Mouse (Mus musculus) right cerebral cortex, postnatal 36 days (tissue): ENCODE data around the gene Asap3.

ENCODE experiments used
- DNase-seq, 2 experiments: peaks; one replicate each; pipeline ENCODE4 v3.0.0; 2022; ENCODE audit warnings: low spot score in 2 of 2, mixed read lengths in 1 of 2

Asap3 gene

DNA sequence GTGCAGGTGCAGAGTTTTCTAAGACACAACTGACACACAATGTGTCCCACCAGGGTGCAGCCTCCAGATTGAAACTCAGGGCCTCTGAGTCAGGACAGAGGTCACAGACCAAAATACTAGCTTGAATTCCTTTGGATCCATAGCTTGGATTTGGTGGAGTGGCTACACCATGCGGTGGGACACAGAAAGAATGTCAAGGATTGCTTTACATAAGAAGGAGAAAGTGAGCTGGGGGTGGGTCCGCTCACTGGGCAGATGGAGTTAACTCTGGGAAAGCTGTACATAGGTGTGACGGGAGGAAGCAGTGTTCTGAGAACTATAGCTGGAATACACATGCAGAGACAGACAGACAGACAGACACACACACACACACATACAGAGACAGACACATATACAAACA is 53.8 kb downstream of the Asap3 start:
- DNase-seq: no peak

DNA sequence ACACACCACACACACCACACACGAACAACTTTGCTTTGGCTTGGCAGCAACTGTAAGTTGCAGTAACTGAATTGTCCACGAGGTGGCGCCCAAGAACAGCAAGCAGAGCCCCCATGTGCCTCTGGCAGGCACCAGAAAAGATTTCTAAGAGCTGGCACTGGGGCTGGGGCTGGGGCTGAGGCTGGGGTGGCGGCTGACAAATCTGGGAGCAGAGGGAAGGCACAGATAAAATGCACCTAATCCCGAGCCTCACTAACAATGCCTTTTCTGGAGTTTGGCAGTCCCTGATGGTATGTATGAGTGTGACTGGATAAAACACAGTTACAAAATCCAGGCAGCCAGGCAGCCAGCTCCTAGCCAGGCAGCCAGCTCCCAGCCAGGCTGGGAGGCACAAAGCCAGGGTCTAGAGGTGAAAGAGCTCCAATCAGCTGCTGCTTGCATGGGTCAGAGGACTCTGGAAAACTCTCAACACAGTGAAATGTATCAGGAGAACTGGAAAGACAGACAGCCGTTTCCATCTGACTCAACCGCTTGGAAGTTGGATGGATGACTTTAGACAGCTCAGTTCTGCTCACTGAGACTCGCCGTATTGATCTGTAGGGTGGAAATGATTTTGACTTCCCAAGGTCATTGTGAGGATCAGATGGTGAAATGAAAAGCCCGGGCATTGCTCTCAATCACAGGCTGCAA is 54.5 kb downstream of the Asap3 start:
- peak; percentile 28 to 49 for DNase-seq

DNA sequence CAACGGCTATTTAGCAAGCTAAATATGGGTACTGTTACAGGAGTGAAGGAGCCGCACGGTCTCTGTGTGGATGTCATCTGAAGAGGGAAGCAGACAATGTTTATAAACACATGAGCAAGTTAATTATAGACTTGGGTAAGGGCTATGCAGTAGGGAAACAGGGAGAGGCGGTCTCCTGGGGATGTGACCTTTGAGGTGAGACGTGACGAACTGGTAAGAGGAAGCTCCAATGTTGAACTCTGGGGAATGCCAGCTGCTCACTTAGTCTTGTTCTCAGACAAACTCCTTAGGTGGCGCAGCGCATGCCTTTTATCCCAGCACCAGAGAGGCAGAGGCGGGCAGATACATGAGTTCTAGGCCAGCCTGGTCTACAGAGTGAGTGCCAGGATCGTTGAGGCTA is 55.7 kb downstream of the Asap3 start:
- DNase-seq: no peak

DNA sequence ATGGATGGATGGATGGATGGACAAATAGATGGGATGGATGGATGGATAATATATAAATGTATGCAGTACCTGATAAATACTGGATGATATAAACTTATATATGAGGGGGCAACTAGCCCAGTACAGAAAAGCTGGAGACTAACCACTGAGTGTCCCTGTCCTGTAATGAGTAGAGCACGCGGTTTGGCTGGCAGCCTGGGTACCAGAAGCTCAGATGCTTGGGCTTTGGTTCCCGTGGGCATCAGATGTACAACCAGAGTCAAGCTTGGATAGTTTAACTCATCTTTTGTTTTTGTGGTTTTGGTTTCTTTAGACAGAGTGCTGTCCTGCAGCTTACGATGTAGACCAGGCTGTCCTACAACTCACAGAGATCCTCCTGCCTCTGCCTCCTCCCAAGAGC is 57.4 kb downstream of the Asap3 start:
- no peak for DNase-seq

DNA sequence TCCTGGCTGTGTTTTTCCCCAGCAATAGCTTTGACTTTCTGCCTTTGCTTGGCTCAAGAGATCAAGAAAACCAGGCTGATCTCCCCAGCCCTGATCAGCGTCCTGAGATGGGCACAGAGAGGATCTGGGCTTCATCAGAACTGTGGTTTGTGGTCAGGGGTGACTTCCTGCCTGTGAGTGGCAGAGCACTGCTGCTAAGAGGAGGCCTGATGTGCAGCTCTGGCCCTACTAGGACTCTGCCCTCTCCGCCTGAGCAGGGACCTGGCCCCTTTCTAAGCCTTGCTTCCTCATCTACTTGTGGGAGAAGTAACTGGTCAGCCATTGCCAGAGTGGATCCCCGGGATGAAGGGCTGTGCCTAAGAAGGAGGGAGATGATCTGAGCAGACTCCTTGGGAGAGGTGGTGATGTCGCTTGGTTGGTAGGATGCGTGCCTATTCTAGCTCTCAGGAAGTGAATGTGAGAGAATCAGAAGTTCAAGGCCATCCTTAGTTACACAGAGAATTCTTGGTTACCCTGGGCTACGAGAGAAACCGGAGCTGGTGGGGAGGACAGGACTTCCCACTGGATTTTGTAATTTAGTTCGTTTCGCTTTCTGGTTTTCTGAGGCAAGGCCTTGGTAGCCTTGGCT is 60.7 kb downstream of the Asap3 start:
- DNase-seq: no peak

DNA sequence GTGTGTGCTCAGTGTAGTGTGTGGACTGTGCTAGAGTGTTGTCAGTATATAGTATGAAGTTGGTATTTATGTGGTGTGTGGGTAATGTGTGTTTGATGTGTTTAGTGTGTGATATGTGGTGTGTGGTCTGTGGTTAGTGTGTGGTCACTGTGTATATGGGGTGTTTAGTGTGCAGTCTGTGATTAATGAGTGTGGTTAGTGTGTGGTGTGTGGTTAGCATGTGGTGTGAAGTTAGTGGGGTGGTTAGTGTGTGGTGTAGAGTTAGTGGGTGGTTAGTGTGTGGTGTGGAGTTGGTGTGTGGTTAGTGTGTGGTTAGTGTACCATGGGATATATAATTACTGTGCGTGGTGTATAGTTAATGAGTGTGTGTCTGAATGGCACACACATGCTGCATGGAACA is 62.7 kb downstream of the Asap3 start:
- no peak for DNase-seq

DNA sequence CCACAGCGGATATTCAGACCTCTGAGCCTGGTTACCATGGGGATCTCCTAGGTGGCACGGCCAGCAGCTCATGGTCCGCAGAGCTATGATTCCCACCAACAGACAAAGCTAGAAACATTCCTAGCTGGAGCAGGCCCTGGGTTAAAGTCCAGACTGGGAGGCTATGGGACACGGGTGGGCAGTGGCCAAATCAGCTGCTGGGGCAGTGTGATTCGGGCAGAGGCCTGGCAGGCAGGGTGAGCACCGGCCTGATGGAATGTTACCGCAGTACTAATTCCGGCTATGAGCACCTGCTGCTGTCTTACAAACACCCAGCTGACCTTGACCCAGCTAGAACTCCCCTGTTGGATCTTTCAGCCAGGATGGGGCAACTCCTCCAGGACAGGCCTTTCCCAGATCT is 64.5 kb downstream of the Asap3 start:
- no peak for DNase-seq

DNA sequence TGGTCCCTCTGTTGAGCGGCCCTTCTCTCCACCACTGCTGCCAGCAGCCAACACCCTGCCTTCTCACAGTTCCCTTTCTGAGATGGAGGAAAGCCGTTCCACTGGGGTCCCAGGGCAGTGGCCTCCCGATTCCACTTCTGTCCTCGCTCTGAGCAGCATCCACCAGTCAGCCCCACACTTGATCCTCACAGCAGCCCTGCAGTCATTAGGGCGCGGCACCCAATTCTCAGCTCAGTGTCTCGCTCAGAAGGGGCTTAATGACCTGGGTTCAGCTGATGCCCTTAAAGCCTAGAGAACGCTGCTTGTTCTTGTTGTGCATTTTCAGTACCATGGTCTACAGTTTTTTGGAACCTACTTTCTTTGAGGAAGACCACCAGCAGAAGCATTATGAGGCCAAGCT is 74.9 kb downstream of the Asap3 start:
- DNase-seq: no peak

DNA sequence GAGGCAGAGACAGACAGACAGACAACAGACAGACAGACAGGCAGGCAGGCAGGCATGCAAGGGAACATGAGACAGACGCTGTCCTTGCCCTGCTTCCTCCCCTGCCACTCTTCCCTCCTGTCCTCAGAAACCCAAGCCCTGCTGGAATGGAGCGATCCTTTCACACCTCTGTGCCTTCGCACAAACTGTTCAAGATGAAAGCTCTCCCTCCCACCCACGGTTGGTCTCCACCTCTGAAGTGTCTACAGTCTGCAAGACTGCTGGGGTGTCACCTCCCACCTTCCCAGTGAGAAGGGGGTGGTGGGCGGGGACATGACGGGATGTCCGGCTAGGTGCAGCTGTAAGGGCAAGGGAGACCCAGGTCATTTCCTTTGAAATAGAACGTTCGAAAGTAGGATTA is 75.4 kb downstream of the Asap3 start:
- DNase-seq: peak; percentile 66 to 82

DNA sequence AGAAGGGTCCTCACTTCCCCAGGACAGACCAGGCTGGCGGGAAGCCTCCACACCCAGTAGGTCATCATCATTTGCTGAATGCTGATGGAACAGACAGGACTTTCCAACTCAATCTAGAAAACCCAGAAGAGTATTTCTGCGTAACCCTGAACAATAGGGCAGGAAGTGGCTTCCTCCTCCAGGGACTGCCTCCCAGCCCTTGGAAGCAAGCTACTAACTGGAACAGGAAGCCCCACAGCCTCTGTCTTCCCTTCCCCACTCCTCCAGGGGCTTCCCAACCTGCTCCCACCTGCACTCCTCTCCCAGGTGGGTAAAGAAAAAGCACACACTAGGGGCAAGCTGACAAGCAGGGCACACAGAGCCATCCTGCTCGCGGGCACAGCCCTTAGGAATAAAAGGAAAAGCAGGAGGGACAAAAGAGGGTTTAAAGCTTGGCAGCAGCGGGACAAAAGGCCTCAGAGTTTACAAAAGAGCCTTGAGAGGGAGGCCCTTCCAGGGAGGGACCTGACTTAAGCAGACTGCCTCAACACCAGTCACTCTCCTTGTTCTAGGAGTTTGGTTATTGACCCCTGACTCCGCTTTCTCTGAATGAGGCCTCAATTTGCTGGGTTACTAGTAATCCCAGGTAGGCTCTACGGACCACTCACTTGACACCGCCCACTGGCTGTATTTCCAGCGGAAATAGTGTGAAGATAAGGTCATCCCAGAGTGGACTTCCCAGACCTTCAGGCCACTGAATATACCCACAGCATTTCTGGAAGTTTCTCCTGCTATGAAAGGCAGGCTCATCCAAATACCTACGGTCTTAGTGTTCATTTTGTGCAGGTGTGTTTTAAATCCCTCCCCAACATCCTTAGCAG is 76.7 kb downstream of the Asap3 start:
- no peak for DNase-seq

DNA sequence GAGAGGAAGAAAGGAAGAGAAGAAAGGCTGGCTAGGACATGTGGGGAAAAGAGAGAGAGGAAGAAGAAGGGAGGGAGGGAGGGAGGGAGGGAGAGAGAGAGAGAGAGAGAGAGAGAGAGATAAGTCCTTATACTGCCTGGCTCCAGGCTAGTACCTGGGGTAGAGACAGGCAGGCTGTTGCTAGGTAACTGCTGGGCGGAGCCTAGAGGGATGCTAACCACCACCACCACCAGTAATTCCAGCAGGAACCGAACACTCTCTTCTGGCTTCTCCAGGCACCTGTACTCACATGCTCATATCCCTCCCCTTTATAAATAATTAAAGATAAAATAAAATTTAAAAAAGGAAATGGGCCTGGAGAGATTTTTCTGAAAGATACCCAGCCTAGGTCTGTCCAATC is 77.6 kb downstream of the Asap3 start:
- no peak for DNase-seq

DNA sequence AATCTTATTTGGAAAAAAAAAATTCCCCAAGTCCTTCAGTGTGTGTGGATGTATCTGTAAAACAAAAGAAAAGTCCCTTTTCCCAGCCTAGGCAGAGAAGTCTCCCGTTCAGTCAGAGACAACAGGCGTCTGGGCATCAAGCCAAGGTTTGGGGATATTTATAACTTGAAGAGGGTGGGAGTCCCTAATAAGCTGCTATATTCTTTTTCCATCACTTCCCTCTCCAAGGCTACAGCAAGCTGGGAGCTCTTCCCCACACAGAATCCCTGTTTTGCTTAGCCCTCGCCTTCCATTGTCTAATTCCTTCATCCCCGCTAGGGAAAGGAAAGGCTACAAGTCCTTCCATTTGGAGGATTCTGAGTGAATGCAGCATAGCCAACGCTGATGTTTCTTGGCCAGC is 78.3 kb downstream of the Asap3 start, which contains the start of gene Zfp46:
TSS of gene Zfp46 (plus strand) at position 229 of the 400 bp plus-strand sequence.
- peak; percentile 76 to 82 for DNase-seq

DNA sequence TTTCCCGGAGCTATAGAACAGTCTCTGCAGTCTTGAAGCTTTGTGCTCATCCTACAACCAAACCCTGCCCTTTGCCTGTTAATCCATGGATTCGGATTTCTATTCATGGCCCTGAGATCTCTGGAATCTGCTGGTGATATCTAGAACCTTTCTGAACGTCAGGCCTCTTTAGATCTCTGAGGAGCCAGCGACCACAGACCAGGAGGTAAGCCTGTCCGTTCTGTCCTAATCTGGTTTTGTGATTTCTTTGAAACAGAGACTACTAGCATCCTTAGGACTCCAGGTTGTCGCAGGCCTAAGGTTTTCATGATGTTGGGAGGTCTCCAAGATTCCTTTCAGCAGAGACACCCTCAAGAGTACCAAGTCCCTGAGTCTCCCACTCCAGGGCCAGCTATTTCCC is 78.7 kb downstream of the Asap3 start:
- DNase-seq: no peak

DNA sequence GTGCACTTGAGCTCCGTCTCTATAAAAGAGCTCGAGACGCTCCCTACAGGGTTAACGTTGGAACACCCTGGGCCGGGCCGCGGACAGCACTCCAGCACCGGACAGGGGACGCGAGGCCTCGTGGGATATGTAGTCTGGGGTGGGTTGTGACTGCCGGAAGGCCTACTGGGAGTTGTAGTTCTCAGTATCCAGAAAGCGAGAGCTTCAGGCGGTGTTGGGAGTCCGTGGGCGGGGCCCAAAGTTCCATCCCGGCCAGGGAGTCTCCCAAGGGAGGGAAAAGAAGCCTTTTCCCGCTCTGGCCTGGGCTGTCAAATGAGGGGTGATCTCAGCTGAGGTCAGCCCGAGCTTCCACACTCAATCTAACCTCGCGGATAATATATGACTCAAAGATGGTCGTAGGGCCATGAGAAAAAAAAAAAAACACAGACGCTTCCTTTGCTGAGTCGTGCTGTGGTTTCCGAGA is 79.2 kb downstream of the Asap3 start:
- peak; percentile 93 to 97 for DNase-seq

DNA sequence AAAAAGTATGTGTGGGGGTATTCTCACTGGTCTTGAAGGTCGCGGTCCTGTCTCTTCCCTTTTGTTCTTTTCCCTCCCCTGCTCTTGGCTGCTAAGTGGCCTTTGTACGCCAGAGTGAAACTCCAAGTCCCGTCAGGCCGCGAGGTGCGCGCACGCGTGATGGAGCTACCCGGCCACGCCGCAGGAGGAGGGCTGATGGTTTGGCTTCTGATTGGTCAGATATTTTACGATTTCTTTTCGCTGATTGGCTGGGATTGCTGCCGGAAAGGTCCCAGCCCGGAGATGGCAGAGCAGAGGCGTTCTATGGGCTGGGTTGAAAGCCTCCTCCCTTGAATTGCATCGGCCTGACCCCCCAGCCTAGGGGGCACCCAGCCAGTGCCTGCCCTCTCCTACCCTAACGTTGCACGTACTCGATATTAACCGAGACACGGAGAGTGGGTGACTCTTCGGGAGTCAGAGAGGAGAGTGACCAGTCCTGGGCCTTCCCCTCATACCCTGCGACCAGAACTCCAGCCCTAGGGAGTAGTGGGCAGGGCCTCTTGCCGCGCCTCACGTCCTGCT is 79.7 kb downstream of the Asap3 start:
- peak; percentile 96 to 97 for DNase-seq

DNA sequence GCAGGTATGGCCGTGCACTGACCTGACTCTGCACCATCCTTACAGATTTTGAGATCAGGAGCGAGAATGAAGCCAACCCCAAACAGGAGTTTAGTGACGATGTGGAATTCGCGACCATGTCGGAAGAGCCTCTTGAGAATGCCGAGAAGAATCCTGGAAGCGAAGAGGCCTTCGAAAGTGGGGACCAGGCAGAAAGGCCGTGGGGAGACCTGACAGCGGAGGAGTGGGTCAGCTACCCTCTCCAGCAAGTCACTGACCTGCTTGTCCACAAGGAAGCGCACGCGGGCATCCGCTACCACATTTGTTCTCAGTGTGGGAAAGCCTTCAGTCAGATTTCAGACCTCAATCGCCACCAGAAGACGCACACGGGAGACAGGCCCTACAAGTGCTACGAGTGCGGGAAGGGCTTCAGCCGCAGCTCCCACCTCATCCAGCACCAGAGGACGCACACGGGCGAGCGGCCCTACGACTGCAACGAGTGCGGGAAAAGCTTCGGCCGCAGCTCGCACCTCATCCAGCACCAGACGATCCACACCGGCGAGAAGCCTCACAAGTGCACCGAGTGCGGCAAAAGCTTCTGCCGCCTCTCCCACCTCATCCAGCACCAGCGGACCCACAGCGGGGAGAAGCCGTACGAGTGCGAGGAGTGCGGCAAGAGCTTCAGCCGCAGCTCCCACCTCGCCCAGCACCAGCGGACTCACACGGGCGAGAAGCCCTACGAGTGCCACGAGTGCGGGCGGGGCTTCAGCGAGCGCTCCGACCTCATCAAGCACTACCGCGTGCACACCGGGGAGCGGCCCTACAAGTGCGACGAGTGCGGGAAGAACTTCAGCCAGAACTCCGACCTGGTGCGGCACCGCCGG is 84.0 kb downstream of the Asap3 start:
- DNase-seq: no peak

DNA sequence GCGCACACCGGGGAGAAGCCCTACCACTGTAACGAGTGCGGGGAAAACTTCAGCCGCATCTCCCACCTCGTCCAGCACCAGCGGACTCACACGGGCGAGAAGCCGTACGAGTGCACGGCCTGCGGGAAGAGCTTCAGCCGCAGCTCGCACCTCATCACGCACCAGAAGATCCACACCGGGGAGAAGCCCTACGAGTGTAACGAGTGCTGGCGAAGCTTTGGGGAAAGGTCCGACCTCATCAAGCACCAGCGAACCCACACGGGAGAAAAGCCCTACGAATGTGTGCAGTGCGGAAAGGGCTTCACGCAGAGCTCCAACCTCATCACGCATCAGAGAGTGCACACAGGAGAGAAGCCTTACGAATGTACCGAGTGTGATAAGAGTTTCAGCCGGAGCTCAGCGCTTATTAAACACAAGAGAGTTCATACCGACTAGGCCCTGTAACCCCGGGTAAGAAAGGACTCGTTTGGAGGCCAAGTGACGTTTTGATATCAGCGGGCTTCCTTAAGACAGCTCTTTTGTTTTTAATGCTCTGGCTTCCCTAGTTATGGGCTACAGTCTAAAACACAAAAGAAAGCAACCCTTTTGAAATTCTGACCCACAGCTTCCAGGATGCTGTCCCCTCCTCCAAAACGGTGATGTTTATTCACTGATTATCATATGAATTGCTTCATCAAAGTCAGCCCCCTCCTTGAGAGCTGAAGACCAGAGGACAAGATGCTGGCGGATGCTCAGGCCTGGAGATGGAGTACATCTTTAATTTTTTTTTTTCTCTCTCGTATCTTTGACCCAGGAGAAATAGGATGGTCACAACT is 84.8 kb downstream of the Asap3 start:
- no peak for DNase-seq

DNA sequence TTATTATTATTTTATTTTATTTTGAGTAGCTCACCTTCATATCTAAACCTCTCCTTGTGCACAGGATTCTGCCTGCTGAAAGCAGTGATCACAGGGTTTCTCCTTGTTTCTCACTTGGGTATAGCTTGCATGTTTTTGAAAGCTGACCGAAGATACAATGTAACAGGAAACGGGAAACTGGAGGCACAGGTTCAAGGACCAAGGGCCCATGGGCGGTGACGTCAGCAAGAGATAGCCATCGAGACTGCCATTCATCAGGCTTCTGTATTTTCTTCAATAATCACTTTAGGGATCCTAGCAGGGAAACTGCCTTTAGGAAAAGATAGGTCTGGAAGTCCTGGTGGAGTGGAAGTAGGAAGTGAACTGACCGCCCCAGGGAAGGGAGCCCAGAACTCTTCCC is 85.5 kb downstream of the Asap3 start:
- DNase-seq: no peak
